Mouse (Mus musculus): ENCODE results near the gene Prss40.

- TF ChIP-seq CTCF (conservative IDR thresholded peaks at IDR 0.05; ENCODE audit: low read length) (no peak), NANOG (IDR thresholded peaks at IDR 0.05; ENCODE audit: borderline replicate concordance, low read length) (no peak), POU5F1 (IDR thresholded peaks at IDR 0.05; ENCODE audit: borderline replicate concordance, low read length) (no peak)
Observed at GRCm38 (mm10) chr1:34569876-34570275, 9.1 kb upstream of the Prss40 start.
